Mouse (Mus musculus) cerebellum, postnatal 4 days (tissue): ENCODE data around the gene Chd4.
A peak's percentile ranks its signal among the peaks of the same experiment; 100 is the strongest.
"Not testable (repeated sequence)": the region's sequence is repeated elsewhere in the genome, so short reads cannot be mapped to it uniquely, and the experiment has no call there.

ENCODE experiments used
- DNase-seq, 2 experiments: peaks; one replicate each; pipeline ENCODE4 v3.0.0; 2022; ENCODE audit warnings: low spot score in 2 of 2, mixed read lengths in 1 of 2

Chd4 gene

GRCm38 (mm10) chr6:125095391-125096278, at the start of gene Chd4:
Gene Chd4, plus strand, starts transcription at chr6:125095981.
- DNase-seq: peak; percentile 95 to 98

- DNase-seq: peak; percentile 82 to 87
Measured at GRCm38 (mm10) chr6:125046691-125047090, 49.1 kb upstream of the Chd4 start.

GRCm38 (mm10) chr6:125049678-125050077, 46.1 kb upstream of the Chd4 start, which contains the start of gene Acrbp:
Gene Acrbp, plus strand, starts transcription at chr6:125049689.
- no peak for DNase-seq

GRCm38 (mm10) chr6:125051237-125051636, 44.5 kb upstream of the Chd4 start:
- DNase-seq: no peak

- no peak for DNase-seq
Measured at GRCm38 (mm10) chr6:125061493-125061892, 34.3 kb upstream of the Chd4 start.

- DNase-seq: no peak
Measured at GRCm38 (mm10) chr6:125062511-125062910, 33.3 kb upstream of the Chd4 start.

- no peak for DNase-seq
Measured at GRCm38 (mm10) chr6:125063906-125064305, 31.9 kb upstream of the Chd4 start.

- DNase-seq: not testable (repeated sequence)
Measured at GRCm38 (mm10) chr6:125065223-125065622, 30.6 kb upstream of the Chd4 start.

- no peak for DNase-seq
Measured at GRCm38 (mm10) chr6:125067571-125067995, 28.2 kb upstream of the Chd4 start, which contains the start of gene Lpar5. Gene Lpar5, plus strand, starts transcription at chr6:125067920.

GRCm38 (mm10) chr6:125071170-125071895, 24.4 kb upstream of the Chd4 start:
- DNase-seq: no peak

- DNase-seq: peak; percentile 57 to 94
Measured at GRCm38 (mm10) chr6:125071896-125072279, 23.9 kb upstream of the Chd4 start.

- no peak for DNase-seq
Measured at GRCm38 (mm10) chr6:125073825-125074224, 22.0 kb upstream of the Chd4 start.

GRCm38 (mm10) chr6:125081394-125081793, 14.4 kb upstream of the Chd4 start:
- DNase-seq: no peak

GRCm38 (mm10) chr6:125081797-125082560, 13.8 kb upstream of the Chd4 start:
- DNase-seq: peak; percentile 86 to 95

GRCm38 (mm10) chr6:125082801-125083386, 12.9 kb upstream of the Chd4 start:
- no peak for DNase-seq

GRCm38 (mm10) chr6:125084424-125084823, 11.4 kb upstream of the Chd4 start:
- DNase-seq: peak in 1 of 2 experiments; percentile 66

GRCm38 (mm10) chr6:125087937-125088336, 7.8 kb upstream of the Chd4 start:
- DNase-seq: no peak

GRCm38 (mm10) chr6:125088561-125089321, 7.0 kb upstream of the Chd4 start:
- peak; percentile 67 to 81 for DNase-seq

- DNase-seq: peak; percentile 47 to 70
Measured at GRCm38 (mm10) chr6:125089521-125090321, 6.1 kb upstream of the Chd4 start.
